ENCODE assay signal across 30 mouse cellular contexts in genomic region chr12:36718417-36718816, GRCm38 (mm10).
DNase-seq lines count a peak whose midpoint lies in the region; ATAC-seq lines count a peak whose summit lies in the region.
"Had no signal": no experiment of that assay in that cellular context is flagged by ENCODE, and none has a peak within 500 bp of the region (broad histone marks: within the 10 kb centered on the region; RNA-seq: fewer than 3 reads in every experiment).

No protein-coding gene starts in this region.

- ATAC-seq in heart, embryonic 12.5 days (ENCODE audit: insufficient number of reproducible peaks, low FRiP score): no peak
- ATAC-seq in lung, embryonic 15.5 days (ENCODE audit: borderline replicate concordance, extremely low read depth, low FRiP score, low TSS enrichment): no peak
- ATAC-seq: activated CD4-positive, CD25-positive, alpha-beta regulatory T cell, adult 4 months; forebrain, embryonic 14.5 days; hindbrain, embryonic 16.5 days had no signal

- H3K36me3 ChIP-seq in heart, embryonic 12.5 days: no peaks in the 10 kb centered on the region
- H3K36me3 ChIP-seq in lung, embryonic 15.5 days: no peaks in the 10 kb centered on the region
- no peaks in the 10 kb centered on the region for H3K36me3 ChIP-seq in embryonic facial prominence, embryonic 10.5 days (replicated peaks)
- H3K36me3 ChIP-seq in limb, embryonic 10.5 days: no peaks in the 10 kb centered on the region
- H3K36me3 ChIP-seq: heart, embryonic 13.5 days; limb, embryonic 15.5 days; liver, embryonic 13.5 days; midbrain, embryonic 12.5 days; neural tube, embryonic 13.5 days had no signal

- H3K4me1 ChIP-seq in heart, embryonic 12.5 days (replicated peaks): no peaks in the 10 kb centered on the region
- peaks cover 28% of the 10 kb centered on the region for H3K4me1 ChIP-seq in lung, embryonic 15.5 days
- peaks cover 28% of the 10 kb centered on the region for H3K4me1 ChIP-seq in embryonic facial prominence, embryonic 10.5 days
- H3K4me1 ChIP-seq in limb, embryonic 10.5 days: peaks cover 40% of the 10 kb centered on the region
- H3K4me1 ChIP-seq: liver, embryonic 13.5 days; megakaryocyte, embryonic 14.5 days had no signal

- H3K9me3 ChIP-seq in heart, embryonic 12.5 days (replicated peaks): no peaks in the 10 kb centered on the region
- H3K9me3 ChIP-seq in lung, embryonic 15.5 days: no peaks in the 10 kb centered on the region
- no peaks in the 10 kb centered on the region for H3K9me3 ChIP-seq in embryonic facial prominence, embryonic 10.5 days
- no peaks in the 10 kb centered on the region for H3K9me3 ChIP-seq in limb, embryonic 10.5 days (replicated peaks)
- H3K9me3 ChIP-seq: heart, embryonic 13.5 days; limb, embryonic 15.5 days; liver, embryonic 13.5 days; megakaryocyte, embryonic 14.5 days; midbrain, embryonic 12.5 days; neural tube, embryonic 13.5 days had no signal

- 61% methylated on average over 2 of the region's 2 CpGs for WGBS in heart, embryonic 12.5 days
- 64% methylated on average over 2 of the region's 2 CpGs for WGBS in lung, embryonic 15.5 days
- 58% methylated on average over 2 of the region's 2 CpGs for WGBS in embryonic facial prominence, embryonic 10.5 days
- 70% methylated on average over 2 of the region's 2 CpGs for WGBS in limb, embryonic 10.5 days

- no peak overlapping the region for H3K4me2 ChIP-seq in heart, embryonic 12.5 days
- no peak overlapping the region for H3K4me2 ChIP-seq in lung, embryonic 15.5 days
- H3K4me2 ChIP-seq: heart, embryonic 13.5 days; limb, embryonic 15.5 days; liver, embryonic 13.5 days; midbrain, embryonic 12.5 days; neural tube, embryonic 13.5 days had no signal

- H3K9ac ChIP-seq in heart, embryonic 12.5 days: no peak overlapping the region
- no peak overlapping the region for H3K9ac ChIP-seq in lung, embryonic 15.5 days
- H3K9ac ChIP-seq: heart, embryonic 13.5 days; limb, embryonic 15.5 days; liver, embryonic 13.5 days; midbrain, embryonic 12.5 days; neural tube, embryonic 13.5 days had no signal

- DNase-seq in heart, adult 9 months (ENCODE audit: low spot score in 2 of 2): peak; percentile 10 to 51
- DNase-seq in lung, adult 18-20 months: no peak
- DNase-seq in embryonic facial prominence, embryonic 10.5 days (ENCODE audit: low spot score): no peak
- DNase-seq in limb, embryonic 10.5 days (ENCODE audit: low spot score): no peak
- DNase-seq in neural tube, embryonic 10.5 days (ENCODE audit: extremely low spot score, low spot score): no peak
- DNase-seq: adrenal gland, adult 2 months; adrenal gland, postnatal 36 days; B cell, adult 2 months; cerebellum, adult 2 months; cerebellum, postnatal 25 days; heart, postnatal 10 days; kidney, adult 2 months; kidney, postnatal 25 days; liver, embryonic 13.5 days; retina, postnatal 1 day; right cerebral cortex, postnatal 14 days; thymus, postnatal 4 days had no signal

- no peak overlapping the region for H3K27ac ChIP-seq in heart, embryonic 12.5 days (ENCODE audit: poor library complexity, severe bottlenecking)
- H3K27ac ChIP-seq in lung, embryonic 15.5 days: peak overlapping the region; percentile 67
- peak overlapping the region; percentile 24; the same call in 1 of the 2 replicates for H3K27ac ChIP-seq in embryonic facial prominence, embryonic 10.5 days (replicated peaks)
- peak overlapping the region; percentile 70; the same call in 1 of the 2 replicates for H3K27ac ChIP-seq in limb, embryonic 10.5 days
- H3K27ac ChIP-seq: heart, embryonic 13.5 days; layer of hippocampus, adult 2 months; left cerebral cortex, adult 2 months; liver, embryonic 13.5 days; midbrain, embryonic 12.5 days; neural tube, embryonic 13.5 days had no signal

- H3K4me3 ChIP-seq in heart, embryonic 12.5 days: no peak overlapping the region
- H3K4me3 ChIP-seq in lung, embryonic 15.5 days: no peak overlapping the region
- H3K4me3 ChIP-seq in embryonic facial prominence, embryonic 10.5 days: no peak overlapping the region
- H3K4me3 ChIP-seq in limb, embryonic 10.5 days: no peak overlapping the region
- H3K4me3 ChIP-seq: heart, embryonic 13.5 days; layer of hippocampus, adult 2 months; left cerebral cortex, adult 2 months; limb, embryonic 15.5 days; liver, embryonic 13.5 days; megakaryocyte, embryonic 14.5 days; midbrain, embryonic 12.5 days; myocyte; neural tube, embryonic 13.5 days had no signal

- no peaks in the 10 kb centered on the region for H3K27me3 ChIP-seq in heart, embryonic 12.5 days (replicated peaks)
- no peaks in the 10 kb centered on the region for H3K27me3 ChIP-seq in lung, embryonic 15.5 days
- no peaks in the 10 kb centered on the region for H3K27me3 ChIP-seq in embryonic facial prominence, embryonic 10.5 days (replicated peaks; ENCODE audit: low read depth, poor library complexity, severe bottlenecking)
- no peaks in the 10 kb centered on the region for H3K27me3 ChIP-seq in limb, embryonic 10.5 days (ENCODE audit: low read depth, poor library complexity, severe bottlenecking)
- H3K27me3 ChIP-seq: heart, embryonic 13.5 days; limb, embryonic 15.5 days; liver, embryonic 13.5 days; megakaryocyte, embryonic 14.5 days; midbrain, embryonic 12.5 days; neural tube, embryonic 13.5 days had no signal

Comparison
In these comparisons a context has a peak if more than half of its experiments do, and no peak if none do; other contexts are left out.
1. DNase-seq: peak in heart, adult 9 months (2 of 2); none in lung, adult 18-20 months (0 of 2), embryonic facial prominence, embryonic 10.5 days (single experiment), limb, embryonic 10.5 days (single experiment) and neural tube, embryonic 10.5 days (single experiment).